ENCODE assay signal across 9 mouse cellular contexts in the genomic region with DNA sequence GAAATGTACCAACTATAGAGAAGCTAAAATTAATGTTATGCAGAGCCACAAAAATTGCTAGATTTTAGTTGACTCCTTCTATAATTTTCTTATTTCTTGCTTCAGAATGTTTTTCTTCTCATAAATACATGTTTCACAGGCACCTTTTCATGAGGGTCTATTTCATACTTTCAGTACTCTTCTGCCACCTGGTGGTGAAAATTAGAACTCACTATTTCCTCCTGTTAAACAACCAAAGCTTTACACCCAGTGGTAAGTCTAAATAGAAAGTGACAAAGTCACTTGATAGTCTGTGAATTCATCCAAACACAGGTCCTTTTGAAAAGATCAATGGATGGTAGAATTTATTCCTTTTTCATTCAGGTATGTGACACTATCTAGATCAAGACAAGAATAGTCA. TPM values are rescaled to one million over a fixed set of nuclear protein-coding genes. Genes with fewer than 3 reads are reported as not detected.
DNase-seq lines count a peak whose midpoint lies in the region; ATAC-seq and TF ChIP-seq lines count a peak whose summit lies in the region.
"Had no signal": no experiment of that assay in that cellular context is flagged by ENCODE, and none has a peak within 500 bp of the region (broad histone marks: within the 10 kb centered on the region; RNA-seq: fewer than 3 reads in every experiment).

No protein-coding gene starts in this region.

- no peaks in the 10 kb centered on the region for H3K4me1 ChIP-seq in kidney, adult 2 months (ENCODE audit: control insufficient read depth, insufficient read depth, low read length)
- H3K4me1 ChIP-seq in forebrain, embryonic 12.5 days = no peaks in the 10 kb centered on the region
- H3K4me1 ChIP-seq: liver, embryonic 15.5 days had no signal

- H3K9me3 ChIP-seq in forebrain, embryonic 12.5 days = no peaks in the 10 kb centered on the region
- H3K9me3 ChIP-seq: liver, embryonic 15.5 days had no signal

- DNase-seq in kidney, adult 2 months = peak; percentile 62
- DNase-seq in kidney, adult 18-20 months = no peak
- peak; percentile 62 for DNase-seq in CD4-positive, CD25-positive, alpha-beta regulatory T cell, adult 2 months (ENCODE audit: low read depth, low spot score)
- peak; percentile 81 for DNase-seq in NIH3T3 (ENCODE audit: low read depth)
- DNase-seq in left cerebral cortex, postnatal 25 days (ENCODE audit: low spot score in 2 of 2) = peak; percentile 79 to 92
- DNase-seq in right cerebral cortex, postnatal 36 days (ENCODE audit: low spot score in 2 of 2) = peak; percentile 8 to 39
- no peak for DNase-seq in urinary bladder, adult 2 months (ENCODE audit: low spot score)

- H3K27me3 ChIP-seq in kidney, adult 2 months (replicated peaks; ENCODE audit: control insufficient read depth, insufficient read depth, low read length) = no peaks in the 10 kb centered on the region; the same call in 1 of the 2 replicates
- no peaks in the 10 kb centered on the region for H3K27me3 ChIP-seq in forebrain, embryonic 12.5 days
- H3K27me3 ChIP-seq: liver, embryonic 15.5 days had no signal

- H3K36me3 ChIP-seq in kidney, adult 2 months (ENCODE audit: control insufficient read depth, insufficient read depth, low read length) = no peaks in the 10 kb centered on the region
- H3K36me3 ChIP-seq in forebrain, embryonic 12.5 days (replicated peaks) = no peaks in the 10 kb centered on the region
- H3K36me3 ChIP-seq: liver, embryonic 15.5 days had no signal

- intact Hi-C loops in left cerebral cortex, postnatal 25 days (cut with DNase I) = no loop called here

- no peak overlapping the region for H3K4me3 ChIP-seq in kidney, adult 2 months (ENCODE audit: insufficient read depth, low read depth, low read length)
- H3K4me3 ChIP-seq in forebrain, embryonic 12.5 days (replicated peaks) = no peak overlapping the region
- H3K4me3 ChIP-seq: liver, embryonic 15.5 days had no signal

- H3K4me2 ChIP-seq in forebrain, embryonic 12.5 days = no peak overlapping the region
- H3K4me2 ChIP-seq: liver, embryonic 15.5 days had no signal

- no peak overlapping the region for H3K9ac ChIP-seq in forebrain, embryonic 12.5 days
- H3K9ac ChIP-seq: liver, embryonic 15.5 days had no signal

- no peak overlapping the region for H3K27ac ChIP-seq in kidney, adult 2 months (ENCODE audit: insufficient read depth, low read depth, low read length)
- no peak overlapping the region for H3K27ac ChIP-seq in forebrain, embryonic 12.5 days
- H3K27ac ChIP-seq: liver, embryonic 15.5 days had no signal

- ATAC-seq in forebrain, embryonic 12.5 days (ENCODE audit: low FRiP score) = 0 out of 2 replicates have a peak, but pooled peaks have one; percentile 41

- TF ChIP-seq POLR2A in kidney, adult 2 months (IDR thresholded peaks at IDR 0.05; ENCODE audit: low read depth, low read length) = no peak

- peak; percentile 26; the same call in 1 of the 2 replicates for TF ChIP-seq CTCF in kidney, adult 2 months (conservative IDR thresholded peaks at IDR 0.05; ENCODE audit: insufficient read depth, insufficient read length, low read depth, low read length)

RNA-seq across cellular contexts. Expression of a gene that starts 43.2 kb away (rescaled TPM):
- polyA plus RNA-seq in kidney, adult 2 months (2012; rRNA removed) = 4.5 and 7.1 TPM in 2 replicates
- polyA plus RNA-seq in forebrain, embryonic 12.5 days (2016; fragmentation: Nextera tagmentation; extraction: Ambion mirVana) = 24.1 and 25.0 TPM in 2 replicates
- 10 to 100 TPM; 41.7 to 44.7 TPM for total RNA-seq in left cerebral cortex, postnatal 25 days (2021)
- polyA plus RNA-seq in urinary bladder, adult 2 months (2012; rRNA removed) = 17.3 and 20.5 TPM in 2 replicates

RNA-seq across cellular contexts. Expression of a gene that starts 54.2 kb away (rescaled TPM):
- 23.1 and 29.3 TPM in 2 replicates for polyA plus RNA-seq in kidney, adult 2 months (2012; rRNA removed)
- 96.3 and 97.8 TPM in 2 replicates for polyA plus RNA-seq in forebrain, embryonic 12.5 days (2016; fragmentation: Nextera tagmentation; extraction: Ambion mirVana)
- total RNA-seq in left cerebral cortex, postnatal 25 days (2021) = 100 to 1,000 TPM; 132 to 140 TPM
- 46.2 and 48.0 TPM in 2 replicates for polyA plus RNA-seq in urinary bladder, adult 2 months (2012; rRNA removed)

Comparison
In these comparisons a context has a peak if more than half of its experiments do, and no peak if none do; other contexts are left out.
1. DNase-seq: peak in kidney, adult 2 months (single experiment), CD4-positive, CD25-positive, alpha-beta regulatory T cell, adult 2 months (single experiment), NIH3T3 (single experiment), left cerebral cortex, postnatal 25 days (2 of 2) and right cerebral cortex, postnatal 36 days (2 of 2); none in kidney, adult 18-20 months (single experiment) and urinary bladder, adult 2 months (single experiment).